Mouse (Mus musculus): Measurements from ENCODE around the gene Trim25. TPM values are rescaled to one million over a fixed set of nuclear protein-coding genes. Genes with fewer than 3 reads are reported as not detected.
A peak's percentile ranks its signal among the peaks of the same experiment; 100 is the strongest.
"Not testable (repeated sequence)": the region's sequence is repeated elsewhere in the genome, so short reads cannot be mapped to it uniquely, and the experiment has no call there.

The Trim25 gene
- polyA plus RNA-seq, 1 experiment, result 34.2 TPM

GRCm38 (mm10) chr11:89028871-89029405 is 29.8 kb downstream of the Trim25 start:
- TF ChIP-seq POLR2A (IDR thresholded peaks at IDR 0.05; ENCODE audit: low read depth, low read length), result no peak
- no peak for TF ChIP-seq CTCF (IDR thresholded peaks at IDR 0.05; ENCODE audit: borderline replicate concordance, insufficient read depth, low read length)
- Histone ChIP-seq H3K4me1 (ENCODE audit: control insufficient read depth, insufficient read depth, low read length) (peaks cover 7% of the 10 kb centered on the region; the same call in 1 of the 2 replicates), H3K4me3 (ENCODE audit: insufficient read depth, low read length) (no peak overlapping the region), H3K27ac (ENCODE audit: insufficient read depth, low read length) (no peak overlapping the region)

- Histone ChIP-seq H3K4me1 (ENCODE audit: control insufficient read depth, insufficient read depth, low read length) (0 out of 2 replicates have a peak, but pooled peaks cover 3% of the 10 kb centered on the region), H3K27ac (ENCODE audit: insufficient read depth, low read length) (no peak overlapping the region), H3K4me3 (ENCODE audit: insufficient read depth, low read length) (no peak overlapping the region)
- no peak for TF ChIP-seq CTCF (IDR thresholded peaks at IDR 0.05; ENCODE audit: borderline replicate concordance, insufficient read depth, low read length)
- no peak for TF ChIP-seq POLR2A (IDR thresholded peaks at IDR 0.05; ENCODE audit: low read depth, low read length)
Observed at GRCm38 (mm10) chr11:89030552-89030951, 31.4 kb downstream of the Trim25 start.

- TF ChIP-seq CTCF (IDR thresholded peaks at IDR 0.05; ENCODE audit: borderline replicate concordance, insufficient read depth, low read length), result no peak
- no peak for TF ChIP-seq POLR2A (IDR thresholded peaks at IDR 0.05; ENCODE audit: low read depth, low read length)
- H3K4me3 ChIP-seq (ENCODE audit: insufficient read depth, low read length), result no peak overlapping the region
- no peak overlapping the region for H3K27ac ChIP-seq (ENCODE audit: insufficient read depth, low read length)
- H3K4me1 ChIP-seq (ENCODE audit: control insufficient read depth, insufficient read depth, low read length), result 0 out of 2 replicates have a peak, but pooled peaks cover 3% of the 10 kb centered on the region
Observed at GRCm38 (mm10) chr11:89031189-89031588, 32.0 kb downstream of the Trim25 start.

GRCm38 (mm10) chr11:89034592-89034991 is 35.4 kb downstream of the Trim25 start:
- H3K4me3 ChIP-seq (ENCODE audit: insufficient read depth, low read length), result no peak overlapping the region
- H3K4me1 ChIP-seq (ENCODE audit: control insufficient read depth, insufficient read depth, low read length), result peaks cover 4% of the 10 kb centered on the region; the same call in 1 of the 2 replicates
- H3K27ac ChIP-seq (ENCODE audit: insufficient read depth, low read length), result no peak overlapping the region
- TF ChIP-seq POLR2A (IDR thresholded peaks at IDR 0.05; ENCODE audit: low read depth, low read length) (no peak), CTCF (IDR thresholded peaks at IDR 0.05; ENCODE audit: borderline replicate concordance, insufficient read depth, low read length) (no peak)

DNA sequence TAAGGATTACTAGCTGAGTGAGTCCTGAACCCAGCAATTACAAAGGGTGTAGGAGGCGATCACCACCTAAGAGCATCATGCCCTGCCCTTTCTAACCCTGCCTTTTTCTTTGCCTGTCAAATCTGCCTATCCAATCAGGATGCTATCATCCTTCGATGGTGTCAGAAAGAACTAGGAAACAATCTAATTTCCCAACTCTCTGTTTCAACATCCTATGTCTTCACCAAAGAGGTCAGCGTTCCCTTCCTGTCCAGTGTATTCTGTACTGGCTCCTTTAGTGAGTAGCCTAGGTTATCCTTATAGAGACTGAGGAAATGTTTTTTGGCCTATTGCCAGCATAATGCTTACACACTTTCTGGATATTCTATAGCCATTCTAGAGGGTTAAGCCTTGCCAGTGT is 36.4 kb downstream of the Trim25 start:
- no peak for TF ChIP-seq CTCF (IDR thresholded peaks at IDR 0.05; ENCODE audit: borderline replicate concordance, insufficient read depth, low read length)
- TF ChIP-seq POLR2A (IDR thresholded peaks at IDR 0.05; ENCODE audit: low read depth, low read length), result no peak

DNA sequence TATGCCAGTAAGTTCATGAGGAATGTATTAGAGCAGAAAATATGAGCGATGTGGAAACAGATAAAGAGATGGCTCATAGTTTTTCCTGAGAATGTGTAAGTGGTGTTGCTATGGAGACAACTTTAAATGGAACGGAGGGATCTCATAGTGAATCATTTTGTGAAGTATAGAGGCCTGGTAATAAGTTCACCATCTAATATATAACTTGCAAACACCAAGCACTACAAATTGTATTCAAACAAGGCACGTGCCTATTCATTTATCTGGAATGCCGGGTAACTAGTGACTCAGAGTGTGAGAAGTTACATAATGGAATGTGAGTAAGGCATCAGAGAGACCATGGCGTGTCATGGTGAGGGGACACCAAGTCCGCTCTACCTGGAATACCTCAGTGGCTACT is 39.3 kb downstream of the Trim25 start:
- TF ChIP-seq POLR2A (IDR thresholded peaks at IDR 0.05; ENCODE audit: low read depth, low read length) (no peak), CTCF (IDR thresholded peaks at IDR 0.05; ENCODE audit: borderline replicate concordance, insufficient read depth, low read length) (no peak)
- Histone ChIP-seq H3K4me1 (ENCODE audit: control insufficient read depth, insufficient read depth, low read length) (peaks cover 2% of the 10 kb centered on the region; the same call in 1 of the 2 replicates), H3K4me3 (ENCODE audit: insufficient read depth, low read length) (no peak overlapping the region), H3K27ac (ENCODE audit: insufficient read depth, low read length) (no peak overlapping the region)

More for the DNA sequence above, 36.4 kb downstream of the Trim25 start:
- peaks cover 4% of the 10 kb centered on the region; the same call in 1 of the 2 replicates for H3K4me1 ChIP-seq (ENCODE audit: control insufficient read depth, insufficient read depth, low read length)
- H3K27ac ChIP-seq (ENCODE audit: insufficient read depth, low read length), result no peak overlapping the region
- H3K4me3 ChIP-seq (ENCODE audit: insufficient read depth, low read length), result no peak overlapping the region

- Histone ChIP-seq H3K27ac (ENCODE audit: insufficient read depth, low read length) (no peak overlapping the region), H3K4me3 (ENCODE audit: insufficient read depth, low read length) (no peak overlapping the region), H3K4me1 (ENCODE audit: control insufficient read depth, insufficient read depth, low read length) (peaks cover 2% of the 10 kb centered on the region; the same call in 1 of the 2 replicates)
- TF ChIP-seq POLR2A (IDR thresholded peaks at IDR 0.05; ENCODE audit: low read depth, low read length) (no peak), CTCF (IDR thresholded peaks at IDR 0.05; ENCODE audit: borderline replicate concordance, insufficient read depth, low read length) (peak; percentile 85)
Observed at GRCm38 (mm10) chr11:89039325-89039724, 40.1 kb downstream of the Trim25 start.

DNA sequence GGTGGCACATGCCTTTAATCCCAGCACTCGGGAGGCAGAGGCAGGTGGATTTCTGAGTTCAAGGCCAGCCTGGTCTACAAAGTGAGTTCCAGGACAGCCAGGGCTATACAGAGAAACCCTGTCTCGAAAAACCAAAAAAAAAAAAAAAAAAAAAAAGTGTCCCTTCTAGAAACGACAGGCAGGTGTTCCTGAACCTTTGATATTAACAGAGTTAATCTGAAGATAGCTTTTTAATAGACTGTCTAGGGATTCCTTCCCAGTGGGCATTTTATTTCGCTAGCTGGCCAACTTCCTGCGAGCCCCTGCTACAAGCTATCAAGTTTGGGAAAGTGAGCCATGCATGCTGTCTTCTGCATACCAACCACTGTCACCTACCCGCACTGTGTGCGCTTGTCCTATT is 41.9 kb downstream of the Trim25 start:
- H3K4me3 ChIP-seq (ENCODE audit: insufficient read depth, low read length); H3K4me1 ChIP-seq (ENCODE audit: control insufficient read depth, insufficient read depth, low read length); H3K27ac ChIP-seq (ENCODE audit: insufficient read depth, low read length): not testable (repeated sequence)

DNA sequence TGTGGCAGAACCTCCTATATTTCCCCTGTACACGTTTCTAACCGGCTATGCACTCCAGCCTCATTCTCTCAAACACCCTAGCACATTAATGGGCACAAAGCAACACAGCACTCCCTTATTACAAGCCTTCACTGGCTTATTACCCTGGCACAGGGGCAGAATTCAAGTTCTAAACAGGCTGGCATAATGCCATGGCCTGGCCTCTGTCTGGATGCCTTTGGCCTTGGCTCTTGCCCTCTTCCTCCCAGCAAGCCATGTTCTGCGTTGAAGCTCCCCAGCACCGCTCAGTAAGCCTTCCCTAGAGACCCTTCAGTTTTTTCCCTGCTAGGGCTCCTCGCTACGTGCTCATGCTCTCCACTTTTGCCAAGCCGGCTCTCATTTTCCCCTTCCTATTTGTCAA is 43.9 kb downstream of the Trim25 start:
- Histone ChIP-seq H3K4me1 (ENCODE audit: control insufficient read depth, insufficient read depth, low read length) (peaks cover 2% of the 10 kb centered on the region; the same call in 1 of the 2 replicates), H3K4me3 (ENCODE audit: insufficient read depth, low read length) (no peak overlapping the region), H3K27ac (ENCODE audit: insufficient read depth, low read length) (no peak overlapping the region)
- TF ChIP-seq POLR2A (IDR thresholded peaks at IDR 0.05; ENCODE audit: low read depth, low read length), result no peak
- no peak for TF ChIP-seq CTCF (IDR thresholded peaks at IDR 0.05; ENCODE audit: borderline replicate concordance, insufficient read depth, low read length)

DNA sequence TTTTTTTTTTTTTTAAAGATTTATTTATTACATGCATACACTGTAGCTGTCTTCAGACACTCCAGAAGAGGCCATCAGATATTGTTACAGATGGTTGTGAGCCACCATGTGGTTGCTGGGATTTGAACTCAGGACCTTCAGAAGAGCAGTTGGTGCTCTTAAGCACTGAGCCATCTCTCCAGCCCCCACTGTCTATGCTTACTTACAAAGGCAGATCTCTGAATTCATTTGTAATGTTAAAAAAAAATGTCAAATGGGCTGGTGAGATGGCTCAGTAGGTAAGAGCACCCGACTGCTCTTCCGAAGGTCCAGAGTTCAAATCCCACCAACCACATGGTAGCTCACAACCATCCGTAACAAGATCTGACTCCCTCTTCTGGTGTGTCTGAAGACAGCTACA is 46.3 kb downstream of the Trim25 start:
- not testable (repeated sequence) for H3K27ac ChIP-seq (ENCODE audit: insufficient read depth, low read length); H3K4me3 ChIP-seq (ENCODE audit: insufficient read depth, low read length); H3K4me1 ChIP-seq (ENCODE audit: control insufficient read depth, insufficient read depth, low read length)

DNA sequence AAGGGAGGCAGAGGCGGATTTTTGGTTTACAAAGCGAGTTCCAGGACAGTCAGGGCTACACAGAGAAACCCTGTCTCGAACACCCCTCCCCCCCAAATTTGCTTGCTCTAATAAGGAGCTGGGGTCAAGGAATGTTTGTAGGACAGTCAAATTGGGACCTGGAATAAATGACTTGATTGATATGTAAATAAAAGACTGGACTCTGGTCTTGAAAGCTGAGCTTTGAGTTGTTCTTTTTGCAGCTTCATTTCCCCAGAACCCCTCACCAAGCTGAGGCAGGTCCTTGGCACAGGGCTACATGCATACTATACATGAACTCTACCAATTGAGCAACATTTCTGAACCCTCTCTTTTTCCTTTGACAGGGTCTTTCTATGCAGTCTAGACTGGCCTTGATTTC is 46.8 kb downstream of the Trim25 start:
- TF ChIP-seq CTCF (IDR thresholded peaks at IDR 0.05; ENCODE audit: borderline replicate concordance, insufficient read depth, low read length) (no peak), POLR2A (IDR thresholded peaks at IDR 0.05; ENCODE audit: low read depth, low read length) (no peak)
- Histone ChIP-seq H3K4me1 (ENCODE audit: control insufficient read depth, insufficient read depth, low read length) (no peaks in the 10 kb centered on the region), H3K4me3 (ENCODE audit: insufficient read depth, low read length) (no peak overlapping the region), H3K27ac (ENCODE audit: insufficient read depth, low read length) (no peak overlapping the region)

All from embryonic fibroblast, embryonic 13.5 days (primary cell).